Mouse (Mus musculus): ENCODE data around the gene Rsbn1l.

Gene Rsbn1l

GRCm38 (mm10) chr5:20956298-20956697 lies at the start of gene Rsbn1l:
Gene Rsbn1l (minus strand): TSS chr5:20956398.
- DNase-seq, result no peak

DNA sequence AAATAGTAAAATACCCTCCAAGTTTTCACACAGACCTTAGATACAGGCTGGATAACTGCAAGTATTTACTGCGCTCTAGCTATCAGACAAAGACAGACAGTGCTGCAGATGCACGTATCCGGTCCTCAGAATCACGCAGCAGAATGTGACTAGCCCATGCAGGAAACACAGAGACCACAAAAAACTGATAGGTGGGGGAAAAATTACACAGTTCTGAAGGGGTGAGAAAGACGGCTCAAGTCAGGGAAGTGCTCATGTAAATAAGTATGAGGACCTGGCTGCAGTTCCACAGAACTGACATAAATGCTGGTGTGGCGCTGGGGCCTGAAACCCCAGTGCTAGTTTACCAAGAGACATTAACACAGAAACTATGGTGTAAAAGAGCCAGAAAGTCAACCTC lies 46.5 kb upstream of the Rsbn1l start:
- DNase-seq, result no peak

DNA sequence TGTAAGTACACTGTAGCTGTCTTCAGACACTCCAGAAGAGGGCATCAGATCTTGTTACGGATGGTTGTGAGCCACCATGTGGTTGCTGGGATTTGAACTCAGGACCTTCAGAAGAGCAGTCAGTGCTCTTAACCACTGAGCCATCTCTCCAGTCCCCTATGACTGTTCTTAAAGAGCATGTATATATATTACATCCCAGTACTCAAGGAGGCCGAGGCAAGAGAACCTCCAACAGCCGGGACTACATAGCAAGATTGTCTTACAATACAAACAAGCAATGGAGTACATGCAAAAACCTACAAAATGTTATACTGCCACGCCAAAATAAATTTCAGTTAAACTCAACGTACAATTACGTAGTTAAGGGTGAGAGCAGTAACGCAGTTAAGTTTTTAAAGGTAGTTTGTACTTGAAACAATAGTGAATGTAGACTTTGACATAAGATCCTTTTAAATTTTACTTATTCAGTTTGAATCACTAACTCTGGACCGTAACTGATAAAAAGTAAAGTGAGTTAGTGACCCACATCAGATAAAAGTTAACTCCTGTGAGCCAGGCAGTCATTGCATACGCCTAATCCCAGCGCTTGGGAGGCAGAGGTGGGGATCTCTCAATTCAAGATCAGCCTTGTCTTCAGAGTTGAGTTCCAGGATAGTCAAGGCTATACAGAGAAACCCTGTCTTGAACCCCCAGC lies 45.6 kb upstream of the Rsbn1l start:
- no peak for DNase-seq

DNA sequence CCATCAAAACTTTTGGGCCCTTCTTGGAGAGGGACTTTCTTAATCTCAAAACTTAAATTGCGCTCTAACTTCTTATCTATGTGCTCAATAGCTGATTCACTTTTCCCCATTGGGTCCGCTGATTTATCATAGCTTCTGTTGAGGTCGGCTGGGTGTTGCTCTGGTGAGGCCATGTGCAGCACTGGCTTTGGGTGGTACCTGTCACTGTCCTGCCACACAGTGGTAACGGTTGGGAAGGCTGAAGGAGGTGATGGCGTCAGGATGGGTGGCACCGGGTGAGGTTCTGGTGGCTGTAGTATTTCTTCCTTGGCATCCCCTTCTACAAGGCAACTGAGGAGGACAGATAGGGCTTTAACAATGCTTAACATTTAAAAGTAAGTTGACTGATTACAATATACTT lies 42.2 kb upstream of the Rsbn1l start:
- DNase-seq, result no peak

DNA sequence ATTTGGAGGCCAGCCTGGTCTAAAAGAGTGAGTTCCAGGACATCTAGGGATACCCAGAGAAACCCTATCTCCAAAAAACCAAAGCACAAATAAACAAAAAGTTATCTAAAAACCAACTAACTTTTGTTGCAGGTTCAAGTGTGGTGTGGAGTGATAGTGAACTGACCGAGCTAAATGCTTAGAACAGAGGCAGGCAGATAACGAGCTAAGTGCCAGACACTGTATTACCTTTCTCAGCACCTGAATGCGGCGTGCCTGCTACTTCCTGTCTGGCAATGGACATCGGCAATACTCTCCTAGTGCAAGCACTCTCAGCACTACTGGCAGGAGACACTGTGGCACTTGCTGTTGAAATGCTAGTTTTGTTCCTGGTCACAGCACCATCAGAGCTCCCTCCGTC lies 41.4 kb upstream of the Rsbn1l start:
- no peak for DNase-seq

GRCm38 (mm10) chr5:20990062-20990809 lies 34.0 kb upstream of the Rsbn1l start:
- DNase-seq, result no peak

GRCm38 (mm10) chr5:20986271-20986670 lies 30.1 kb upstream of the Rsbn1l start:
- no peak for DNase-seq

- no peak for DNase-seq
Observed at GRCm38 (mm10) chr5:20983505-20983904, 27.3 kb upstream of the Rsbn1l start.

- DNase-seq, result no peak
Observed at GRCm38 (mm10) chr5:20974690-20975089, 18.5 kb upstream of the Rsbn1l start.

DNA sequence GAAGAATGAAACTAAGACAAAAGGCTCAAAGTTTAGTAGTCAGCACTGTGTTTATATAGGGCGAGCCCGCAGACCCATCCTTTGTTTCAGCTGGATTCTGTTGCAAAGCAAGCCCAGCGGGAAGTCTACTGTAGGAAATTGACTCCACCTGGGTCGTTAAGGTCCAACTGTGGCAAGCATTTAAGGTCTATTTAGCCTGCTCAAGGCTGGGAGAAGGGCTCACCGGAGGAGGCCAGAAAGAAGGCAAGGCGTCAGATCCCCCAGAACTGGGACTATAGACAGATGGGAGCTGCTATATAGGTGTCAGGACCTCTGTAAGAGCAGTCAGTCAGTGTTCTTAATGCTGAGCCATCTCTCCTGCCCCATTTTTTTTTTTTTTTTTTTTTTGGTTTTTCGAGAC lies 17.8 kb upstream of the Rsbn1l start:
- DNase-seq, result no peak

DNA sequence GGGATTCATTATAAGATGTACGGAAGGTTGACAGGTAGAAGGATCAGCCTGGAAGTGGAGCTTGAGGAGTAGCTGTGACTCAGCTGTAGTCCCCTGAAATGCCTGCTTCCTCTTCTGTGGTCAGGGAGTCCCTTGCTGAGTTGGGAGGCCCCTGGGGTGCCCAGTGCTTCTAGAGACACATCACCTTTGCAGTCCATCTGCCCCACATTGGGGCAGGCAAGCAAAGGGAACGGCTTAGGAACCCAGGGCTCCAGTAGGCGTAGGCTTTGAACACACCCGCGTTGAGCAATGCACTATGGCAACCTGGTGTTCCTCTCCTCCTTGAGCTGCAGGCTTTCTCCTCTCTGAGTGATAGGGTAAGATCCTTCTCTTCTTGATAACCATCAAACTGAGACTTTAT lies 16.9 kb upstream of the Rsbn1l start:
- no peak for DNase-seq

- peak; percentile 79 for DNase-seq
Observed at GRCm38 (mm10) chr5:20968963-20969362, 12.8 kb upstream of the Rsbn1l start.

DNA sequence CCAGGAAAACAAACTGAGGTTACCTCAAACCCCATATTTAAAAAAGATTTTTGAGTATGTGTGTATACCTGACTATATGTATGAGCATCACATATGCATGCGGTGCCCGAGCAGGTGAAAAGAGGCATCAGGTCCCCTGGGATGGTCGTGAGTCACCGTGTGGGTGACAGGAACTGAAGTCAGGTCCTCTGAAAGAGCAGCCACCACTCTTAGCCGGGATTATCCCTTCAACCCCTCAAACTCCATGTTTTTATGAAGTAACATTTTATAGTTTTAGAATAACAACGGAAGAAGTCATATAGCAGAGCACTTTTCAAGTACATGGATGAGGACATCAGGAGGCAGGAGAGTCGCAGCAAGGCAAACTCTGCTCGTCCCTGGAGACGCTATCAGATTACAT lies 12.3 kb upstream of the Rsbn1l start:
- no peak for DNase-seq

- peak; percentile 26 for DNase-seq
Observed at GRCm38 (mm10) chr5:20967942-20968341, 11.7 kb upstream of the Rsbn1l start.

- no peak for DNase-seq
Observed at GRCm38 (mm10) chr5:20964446-20964845, 8.2 kb upstream of the Rsbn1l start.

- no peak for DNase-seq
Observed at GRCm38 (mm10) chr5:20963295-20963694, 7.1 kb upstream of the Rsbn1l start.

- no peak for DNase-seq
Observed at GRCm38 (mm10) chr5:20960927-20961326, 4.7 kb upstream of the Rsbn1l start.

- peak; percentile 30 for DNase-seq
Observed at GRCm38 (mm10) chr5:20955114-20955835, 923 bp downstream of the Rsbn1l start.

- DNase-seq, result no peak
Observed at GRCm38 (mm10) chr5:20952337-20952925, 3.8 kb downstream of the Rsbn1l start.

DNA sequence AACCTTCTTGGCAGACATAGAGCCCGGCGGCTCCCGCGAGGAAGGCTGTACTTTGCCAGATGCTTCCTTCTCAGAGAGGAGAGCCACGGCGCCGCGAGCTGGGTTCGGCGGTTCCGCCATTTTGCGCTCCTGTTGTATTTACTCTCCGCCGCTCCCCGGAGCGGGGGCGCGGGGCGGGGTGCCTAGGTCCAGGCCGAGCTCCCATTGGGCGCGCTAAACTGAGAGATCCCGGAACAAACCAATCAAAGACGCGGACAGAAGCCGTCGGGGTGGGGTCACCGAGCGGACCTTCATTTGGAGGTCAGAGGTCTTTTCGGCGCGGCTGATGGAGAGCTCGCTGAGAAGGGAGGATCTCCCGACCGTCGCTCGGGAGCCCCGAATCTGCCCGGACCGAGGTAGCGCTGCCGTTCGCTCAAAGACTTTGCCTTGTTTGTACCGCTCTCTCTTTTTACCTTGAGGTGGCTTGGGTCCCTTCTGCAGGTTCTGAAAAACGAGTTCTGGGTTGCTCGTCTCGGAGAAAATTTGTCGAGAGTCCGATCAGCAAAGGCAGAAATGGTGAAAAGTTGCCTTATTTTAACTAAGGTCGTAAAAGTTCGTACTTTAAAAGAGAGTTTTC lies 4.4 kb downstream of the Rsbn1l start:
- peak; percentile 99 for DNase-seq

DNA sequence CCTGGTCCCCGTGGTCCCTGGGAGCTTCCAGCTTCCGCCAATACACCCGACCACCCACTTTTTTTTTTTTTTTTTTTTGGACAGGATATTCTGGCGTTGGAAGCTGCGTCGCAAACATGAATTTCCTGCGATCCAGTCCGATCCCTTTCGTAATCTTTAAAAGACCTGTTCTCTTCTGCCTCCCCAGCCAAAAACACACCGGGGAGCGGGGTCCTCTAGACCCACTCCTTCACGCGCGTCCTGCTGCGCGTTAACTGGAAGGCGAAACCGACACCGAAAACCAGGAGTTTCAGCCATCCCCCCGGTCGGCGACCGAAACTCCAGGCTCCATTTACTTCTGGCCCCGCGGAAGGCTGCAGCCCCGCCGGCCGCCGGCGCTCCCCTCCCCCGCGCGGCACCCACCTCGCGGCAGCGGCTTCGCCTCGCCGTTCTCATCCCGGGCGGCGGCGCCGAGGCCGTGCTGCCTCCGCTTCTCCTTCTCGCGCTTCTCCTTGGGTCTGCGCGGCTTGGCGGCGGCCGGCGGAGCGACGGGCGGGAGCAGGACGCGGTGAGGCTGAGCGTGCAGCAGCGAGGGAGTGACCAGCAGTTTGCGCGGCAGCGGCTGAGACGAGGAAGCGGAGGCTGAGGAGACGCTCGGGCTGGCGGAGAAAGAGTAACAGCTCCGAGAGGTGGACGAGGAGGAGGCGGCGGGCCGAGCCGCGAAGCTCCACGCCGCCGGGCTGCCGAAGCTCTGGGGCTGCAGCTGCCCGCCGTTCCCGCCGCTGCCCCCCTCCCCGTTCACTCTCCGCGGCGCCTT lies 5.1 kb downstream of the Rsbn1l start:
- DNase-seq, result peak; percentile 45

- no peak for DNase-seq
Observed at GRCm38 (mm10) chr5:20950516-20950854, 5.7 kb downstream of the Rsbn1l start.
